Mouse (Mus musculus): Measurements from ENCODE around the gene Zmynd12.
A peak's percentile ranks its signal among the peaks of the same experiment; 100 is the strongest.

Gene Zmynd12

DNA sequence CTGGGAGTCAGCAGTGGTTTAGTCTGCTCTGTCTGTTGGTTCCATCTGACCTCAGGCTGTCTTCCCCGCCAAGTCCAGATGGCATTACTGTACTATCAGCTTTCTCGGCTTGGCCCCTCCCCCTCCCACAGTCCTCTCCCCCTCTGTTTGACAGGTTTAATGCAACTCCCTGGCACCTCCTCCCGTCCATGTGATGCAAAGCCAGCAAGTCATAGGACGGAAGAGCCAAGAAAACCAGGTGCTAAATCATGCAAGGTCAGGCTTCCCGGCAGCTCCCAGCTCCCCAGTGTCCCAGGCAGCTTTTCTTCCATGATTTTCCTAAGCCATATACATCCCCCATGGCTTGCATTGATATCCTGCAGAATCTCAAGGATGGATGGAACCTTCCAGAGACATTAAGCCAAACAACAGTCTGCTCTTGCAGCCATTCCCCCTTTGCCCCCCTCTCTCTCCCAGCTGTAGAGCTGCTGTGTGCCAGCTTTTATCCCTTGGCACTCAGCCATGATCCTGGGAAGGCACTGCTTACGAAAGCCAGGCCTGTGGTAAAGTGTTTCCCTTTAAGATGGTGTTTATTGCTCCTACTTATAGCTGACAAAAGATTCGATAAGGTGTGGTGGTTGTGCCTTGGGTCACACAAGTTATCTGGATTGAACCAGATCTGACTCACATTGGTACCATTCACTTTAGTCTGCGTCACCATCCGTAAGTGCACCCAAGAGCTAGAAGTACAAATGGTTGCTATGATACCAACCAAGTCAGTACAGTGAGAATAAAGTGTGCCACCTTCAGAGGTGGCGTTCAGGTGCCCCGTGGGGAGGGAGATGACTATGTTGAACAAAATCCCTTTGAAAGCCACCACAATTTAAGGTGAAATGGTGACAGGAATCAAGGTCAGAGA lies 40.5 kb downstream of the Zmynd12 start:
- no peak for DNase-seq (ENCODE audit: low read depth, low spot score)
- H3K36me3 ChIP-seq (ENCODE audit: control insufficient read depth, insufficient read depth, low read length, poor library complexity, severe bottlenecking) = no peaks in the 10 kb centered on the region
- no peaks in the 10 kb centered on the region for H3K27me3 ChIP-seq (ENCODE audit: control insufficient read depth, insufficient read depth, low read length, poor library complexity, severe bottlenecking)

DNA sequence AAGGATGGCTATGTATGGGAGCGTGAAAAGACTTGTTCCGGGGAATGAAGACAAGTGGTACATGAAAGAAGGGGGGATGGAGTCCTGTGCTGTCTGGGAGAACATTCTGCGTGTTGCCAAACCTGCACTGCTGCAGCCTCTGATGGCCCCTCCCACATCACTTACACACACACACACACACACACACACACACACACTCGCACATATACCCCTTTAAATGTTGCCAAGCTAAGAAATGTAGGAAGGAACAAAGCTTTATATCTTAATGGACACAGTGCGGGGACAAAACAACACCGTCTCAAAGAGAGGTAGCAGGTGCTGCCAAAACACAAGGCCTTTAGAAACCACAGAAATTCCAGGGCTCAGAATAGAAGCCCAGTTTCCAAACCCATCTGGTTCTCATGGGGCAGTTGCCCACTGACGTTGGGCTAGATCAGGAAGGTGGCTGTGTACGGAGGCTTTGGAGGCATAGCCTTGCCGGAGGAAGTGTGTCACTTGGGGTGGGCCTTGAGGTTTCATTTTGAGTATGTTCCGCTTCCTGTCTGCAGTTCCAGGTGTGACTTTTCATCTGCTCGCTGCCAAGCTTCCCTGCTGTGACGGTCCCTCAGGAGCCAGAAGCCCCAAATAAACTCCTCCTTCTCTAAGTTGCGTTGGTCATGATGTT lies 41.3 kb downstream of the Zmynd12 start:
- peak; percentile 82 for DNase-seq (ENCODE audit: low read depth, low spot score)
- Histone ChIP-seq H3K27me3 (ENCODE audit: control insufficient read depth, insufficient read depth, low read length, poor library complexity, severe bottlenecking) (no peaks in the 10 kb centered on the region), H3K36me3 (ENCODE audit: control insufficient read depth, insufficient read depth, low read length, poor library complexity, severe bottlenecking) (no peaks in the 10 kb centered on the region)

DNA sequence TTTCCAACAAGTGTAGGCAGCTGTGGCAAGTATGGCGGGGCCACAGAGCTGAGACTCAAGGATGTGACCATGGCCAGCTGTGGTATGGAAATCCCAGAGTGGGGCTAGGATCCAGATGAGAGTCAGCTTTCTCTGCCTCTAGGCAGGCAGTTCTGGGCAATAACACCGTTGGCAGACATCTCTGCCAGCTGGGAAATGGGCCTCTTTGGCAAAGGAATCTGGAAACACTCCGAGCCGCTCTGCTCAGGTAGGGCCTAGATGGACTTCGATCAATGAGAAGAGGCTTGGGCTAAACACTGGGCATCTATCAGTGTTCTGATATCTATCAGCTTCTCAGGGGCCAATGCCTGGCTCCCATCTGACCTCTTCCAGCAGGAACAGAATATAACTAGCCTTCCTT lies 43.2 kb downstream of the Zmynd12 start:
- Histone ChIP-seq H3K36me3 (ENCODE audit: control insufficient read depth, insufficient read depth, low read length, poor library complexity, severe bottlenecking) (no peaks in the 10 kb centered on the region), H3K27me3 (ENCODE audit: control insufficient read depth, insufficient read depth, low read length, poor library complexity, severe bottlenecking) (no peaks in the 10 kb centered on the region)
- DNase-seq (ENCODE audit: low read depth, low spot score) = no peak

DNA sequence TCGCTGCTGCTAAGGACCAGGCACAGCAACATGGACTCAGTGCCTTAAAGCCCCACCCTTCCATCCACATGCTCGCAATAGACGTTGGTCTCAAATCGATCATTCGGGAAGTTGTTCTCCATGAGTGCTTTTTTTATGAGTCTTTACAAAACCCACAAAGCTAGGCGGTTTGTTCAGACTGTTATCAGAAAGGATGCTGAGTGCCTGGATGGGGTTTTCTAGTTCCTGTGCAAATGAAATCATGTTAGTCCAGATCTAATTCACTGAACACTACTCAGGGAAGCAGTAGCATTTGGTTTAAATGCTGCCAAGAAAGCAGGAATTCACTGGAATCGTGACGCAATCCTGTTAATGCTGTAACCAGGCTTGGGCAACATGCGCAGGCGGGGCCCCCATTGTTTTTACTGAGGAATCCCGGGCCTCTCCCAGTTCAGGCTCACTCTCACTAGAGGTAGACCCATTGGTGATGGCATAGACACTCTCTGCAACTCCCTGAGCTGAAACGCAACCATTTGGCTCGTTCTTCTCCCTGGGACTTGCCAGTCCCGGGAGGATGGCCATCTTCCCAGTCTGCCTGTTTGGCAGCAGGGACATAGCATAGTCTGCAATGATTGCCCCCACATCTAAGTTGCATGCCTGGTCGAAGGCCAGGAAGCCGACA lies 45.2 kb downstream of the Zmynd12 start:
- Histone ChIP-seq H3K27me3 (ENCODE audit: control insufficient read depth, insufficient read depth, low read length, poor library complexity, severe bottlenecking) (no peaks in the 10 kb centered on the region), H3K36me3 (ENCODE audit: control insufficient read depth, insufficient read depth, low read length, poor library complexity, severe bottlenecking) (no peaks in the 10 kb centered on the region)
- DNase-seq (ENCODE audit: low read depth, low spot score) = no peak

DNA sequence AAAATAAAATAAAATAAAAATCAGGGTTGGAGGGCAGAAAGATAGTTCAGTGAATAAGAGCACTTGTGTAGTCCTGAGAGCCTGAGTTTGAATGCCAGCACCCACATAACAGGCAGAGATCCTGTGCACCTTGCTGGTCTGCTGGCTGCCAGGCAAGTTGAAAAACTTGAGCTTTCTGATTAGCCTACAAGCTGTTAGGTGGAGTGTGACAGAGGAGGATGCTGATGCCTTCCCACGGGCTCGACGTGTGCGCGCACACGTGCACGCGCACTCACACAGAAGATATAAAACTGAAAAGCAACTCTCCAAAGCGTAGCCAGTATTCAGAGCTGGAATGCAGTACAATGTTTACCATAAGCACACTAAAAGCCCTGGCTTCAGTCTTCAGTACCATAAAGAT lies 49.9 kb downstream of the Zmynd12 start:
- no peaks in the 10 kb centered on the region for H3K36me3 ChIP-seq (ENCODE audit: control insufficient read depth, insufficient read depth, low read length, poor library complexity, severe bottlenecking)
- H3K27me3 ChIP-seq (ENCODE audit: control insufficient read depth, insufficient read depth, low read length, poor library complexity, severe bottlenecking) = no peaks in the 10 kb centered on the region
- no peak for DNase-seq (ENCODE audit: low read depth, low spot score)

DNA sequence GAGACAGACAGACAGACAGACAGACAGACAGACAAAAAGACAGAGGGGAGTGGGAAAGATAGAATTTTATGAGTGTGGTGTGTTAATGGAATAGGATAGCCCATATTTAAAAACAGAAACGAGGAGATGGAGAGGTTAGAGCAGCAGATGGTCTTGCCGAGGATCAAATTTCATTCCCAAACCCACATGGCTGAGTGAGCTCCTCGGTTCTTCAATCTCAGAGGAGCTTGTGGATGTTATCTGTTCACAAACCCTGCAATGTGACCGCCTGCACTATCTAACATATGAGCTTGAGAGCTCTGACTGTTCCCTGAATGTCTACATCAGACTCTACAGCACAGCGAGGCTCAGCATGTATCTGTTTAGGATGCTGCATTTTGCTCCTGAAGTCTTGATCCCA lies 50.5 kb downstream of the Zmynd12 start:
- Histone ChIP-seq H3K36me3 (ENCODE audit: control insufficient read depth, insufficient read depth, low read length, poor library complexity, severe bottlenecking) (no peaks in the 10 kb centered on the region), H3K27me3 (ENCODE audit: control insufficient read depth, insufficient read depth, low read length, poor library complexity, severe bottlenecking) (no peaks in the 10 kb centered on the region)
- no peak for DNase-seq (ENCODE audit: low read depth, low spot score)

DNA sequence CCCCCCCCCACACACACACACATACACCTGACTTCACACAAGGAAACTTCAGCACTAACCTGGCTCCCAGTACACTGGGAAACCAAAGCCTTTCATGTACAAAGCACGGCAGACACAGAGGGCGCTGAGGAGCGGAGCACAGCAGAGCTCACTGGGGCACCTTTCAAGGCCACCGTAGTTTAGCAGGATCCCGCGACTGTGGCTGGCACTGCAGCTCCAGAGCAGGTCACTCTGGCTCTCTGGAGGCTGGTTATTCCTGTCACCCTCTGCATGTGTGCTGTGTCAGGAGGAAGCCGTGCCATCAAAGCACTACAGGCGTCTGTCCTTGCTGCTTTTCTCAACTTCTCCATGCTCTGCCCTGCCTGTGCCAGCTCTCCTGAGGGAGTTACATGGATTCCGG lies 60.4 kb downstream of the Zmynd12 start:
- H3K36me3 ChIP-seq (ENCODE audit: control insufficient read depth, insufficient read depth, low read length, poor library complexity, severe bottlenecking) = no peaks in the 10 kb centered on the region
- H3K27me3 ChIP-seq (ENCODE audit: control insufficient read depth, insufficient read depth, low read length, poor library complexity, severe bottlenecking) = no peaks in the 10 kb centered on the region
- no peak for DNase-seq (ENCODE audit: low read depth, low spot score)

DNA sequence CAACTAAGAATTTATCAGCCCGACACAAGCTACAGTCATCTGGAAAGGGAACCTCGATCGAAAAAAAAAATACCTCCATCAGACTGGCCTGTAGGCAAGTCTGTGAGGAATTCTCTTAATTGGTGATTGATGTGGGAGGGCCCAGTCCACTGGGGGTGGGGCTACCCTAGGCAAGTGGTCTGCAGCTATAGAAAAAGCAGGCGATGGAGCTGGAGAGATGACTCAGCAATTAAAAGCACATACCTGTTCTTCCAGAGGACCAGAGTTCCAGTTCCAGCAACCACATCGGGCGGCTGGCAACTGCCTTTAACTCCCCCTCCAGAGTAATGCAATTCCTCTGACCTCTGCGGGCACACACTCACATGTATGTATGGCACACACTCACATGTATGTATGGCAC lies 62.3 kb downstream of the Zmynd12 start:
- H3K36me3 ChIP-seq (ENCODE audit: control insufficient read depth, insufficient read depth, low read length, poor library complexity, severe bottlenecking) = no peaks in the 10 kb centered on the region
- DNase-seq (ENCODE audit: low read depth, low spot score) = no peak
- no peaks in the 10 kb centered on the region for H3K27me3 ChIP-seq (ENCODE audit: control insufficient read depth, insufficient read depth, low read length, poor library complexity, severe bottlenecking)

DNA sequence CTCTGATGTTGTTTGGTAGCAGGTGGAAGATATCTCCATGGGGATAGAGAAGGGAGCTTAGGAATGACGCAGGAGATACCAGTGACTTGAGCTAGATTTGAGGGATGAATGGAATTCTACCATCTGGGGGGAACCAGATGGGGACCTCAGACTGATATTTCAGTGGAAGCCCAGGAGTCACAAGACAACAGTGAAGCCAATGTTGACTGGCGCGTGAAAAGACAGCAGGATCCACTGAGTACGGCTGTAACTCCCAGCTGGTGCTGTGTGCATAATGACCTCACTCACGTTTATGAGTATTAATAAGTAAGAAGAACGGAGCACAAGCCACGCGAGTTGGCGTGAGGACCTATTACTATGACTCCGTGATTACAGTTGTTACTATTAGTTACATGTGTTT lies 67.1 kb downstream of the Zmynd12 start:
- no peak for DNase-seq (ENCODE audit: low read depth, low spot score)
- Histone ChIP-seq H3K36me3 (ENCODE audit: control insufficient read depth, insufficient read depth, low read length, poor library complexity, severe bottlenecking) (no peaks in the 10 kb centered on the region), H3K27me3 (ENCODE audit: control insufficient read depth, insufficient read depth, low read length, poor library complexity, severe bottlenecking) (no peaks in the 10 kb centered on the region)

DNA sequence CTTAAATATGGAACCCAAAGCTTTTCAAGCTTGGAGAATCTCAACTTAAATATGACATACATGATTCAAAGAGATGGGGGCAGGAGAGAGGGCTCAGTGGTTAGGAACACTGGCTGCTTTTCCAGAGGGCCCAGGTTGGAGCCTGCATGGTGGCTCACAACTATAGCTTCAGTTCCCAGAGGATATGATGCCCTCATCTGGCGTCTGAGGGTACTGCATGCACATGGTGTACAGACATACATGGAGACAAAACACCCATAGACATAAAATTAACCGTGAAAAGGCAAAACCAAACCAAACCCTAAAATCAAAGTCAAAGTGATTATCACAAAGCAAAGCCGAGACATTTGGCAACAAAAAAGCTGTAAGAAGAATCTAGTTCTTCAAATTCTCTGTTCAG lies 68.2 kb downstream of the Zmynd12 start:
- peak; percentile 32 for DNase-seq (ENCODE audit: low read depth, low spot score)
- no peaks in the 10 kb centered on the region for H3K36me3 ChIP-seq (ENCODE audit: control insufficient read depth, insufficient read depth, low read length, poor library complexity, severe bottlenecking)
- no peaks in the 10 kb centered on the region for H3K27me3 ChIP-seq (ENCODE audit: control insufficient read depth, insufficient read depth, low read length, poor library complexity, severe bottlenecking)

DNA sequence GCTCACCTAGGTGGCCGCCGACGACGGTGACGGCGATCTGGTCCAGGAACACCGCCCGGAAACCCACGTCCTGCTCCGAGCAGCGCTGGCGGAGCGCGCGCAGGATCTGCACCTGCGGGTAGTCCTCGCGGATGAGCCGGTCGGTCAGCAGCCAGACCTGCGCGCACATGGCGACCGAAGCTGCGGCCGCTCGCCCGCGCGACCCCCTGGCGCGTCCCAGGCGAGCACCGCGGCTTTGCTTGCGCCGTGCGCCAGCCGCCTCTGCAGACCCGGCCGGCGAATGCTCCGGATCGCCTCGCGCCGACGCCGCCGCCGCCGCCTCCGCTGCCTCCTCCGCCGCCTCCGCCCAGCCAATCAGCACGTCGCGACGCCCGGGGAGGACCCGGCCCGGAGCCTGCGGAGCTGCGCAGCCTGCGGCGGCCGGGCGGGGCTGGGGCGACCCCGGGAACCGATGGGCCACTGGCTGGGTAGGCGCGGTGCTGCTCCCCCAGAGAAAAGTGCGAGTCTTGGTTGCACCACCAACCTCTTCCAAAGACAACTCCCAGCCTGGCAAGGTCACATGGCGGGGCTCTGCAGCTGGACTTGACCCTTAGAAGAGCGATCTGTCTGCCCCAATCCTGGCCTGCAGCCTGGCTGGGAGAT lies 69.8 kb downstream of the Zmynd12 start, which contains the start of gene Rimkla:
TSS of gene Rimkla (minus strand) at position 338 of the 642 bp plus-strand sequence.
- Histone ChIP-seq H3K27me3 (ENCODE audit: control insufficient read depth, insufficient read depth, low read length, poor library complexity, severe bottlenecking) (no peaks in the 10 kb centered on the region), H3K36me3 (ENCODE audit: control insufficient read depth, insufficient read depth, low read length, poor library complexity, severe bottlenecking) (no peaks in the 10 kb centered on the region)
- DNase-seq (ENCODE audit: low read depth, low spot score) = peak; percentile 14

DNA sequence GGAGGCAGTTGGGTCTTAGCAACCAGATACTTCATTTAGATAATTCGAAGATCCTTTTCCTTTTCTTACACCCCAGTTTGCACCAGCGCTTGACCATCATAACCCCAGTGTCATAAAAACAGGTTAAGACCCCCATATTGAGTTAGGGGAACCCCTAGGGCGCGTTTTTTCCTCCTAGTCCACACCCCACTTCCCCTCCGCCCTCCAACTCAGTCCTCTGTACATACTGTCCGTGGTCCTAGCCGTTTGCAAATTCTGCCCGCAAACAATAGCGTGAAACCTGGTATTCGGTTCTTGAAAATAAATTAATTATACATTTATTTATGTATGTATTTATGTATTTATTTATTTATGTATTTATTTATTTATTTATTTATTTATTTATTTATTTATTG lies 70.3 kb downstream of the Zmynd12 start:
- no peak for DNase-seq (ENCODE audit: low read depth, low spot score)
- no peaks in the 10 kb centered on the region for H3K27me3 ChIP-seq (ENCODE audit: control insufficient read depth, insufficient read depth, low read length, poor library complexity, severe bottlenecking)
- no peaks in the 10 kb centered on the region for H3K36me3 ChIP-seq (ENCODE audit: control insufficient read depth, insufficient read depth, low read length, poor library complexity, severe bottlenecking)

DNA sequence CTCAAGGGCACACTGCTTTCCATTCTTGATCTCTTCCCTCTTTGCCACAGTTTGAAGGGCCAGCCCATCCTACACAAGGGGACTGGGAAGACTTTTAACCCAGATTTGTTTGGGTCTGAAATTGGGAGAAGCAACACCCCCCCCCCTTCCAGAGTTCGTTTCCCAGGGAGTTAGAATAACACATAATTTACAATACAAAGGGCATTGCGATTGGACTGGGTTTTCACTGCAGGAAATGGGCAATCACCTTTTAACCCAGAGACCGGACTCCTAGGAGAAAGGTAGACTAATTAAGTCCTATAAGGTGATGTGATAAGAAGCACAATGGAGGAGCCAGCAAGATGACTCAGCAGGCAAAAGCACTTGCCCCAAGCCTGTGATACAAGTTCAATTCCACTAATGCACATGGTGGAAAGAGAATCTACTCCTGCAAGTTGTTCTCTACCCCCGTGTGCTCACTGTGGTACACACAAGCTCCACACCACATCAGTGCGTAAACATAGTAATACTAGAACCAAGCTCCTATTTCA lies 75.8 kb downstream of the Zmynd12 start:
- DNase-seq (ENCODE audit: low read depth, low spot score) = no peak
- H3K36me3 ChIP-seq (ENCODE audit: control insufficient read depth, insufficient read depth, low read length, poor library complexity, severe bottlenecking) = no peaks in the 10 kb centered on the region
- no peaks in the 10 kb centered on the region for H3K27me3 ChIP-seq (ENCODE audit: control insufficient read depth, insufficient read depth, low read length, poor library complexity, severe bottlenecking)

DNA sequence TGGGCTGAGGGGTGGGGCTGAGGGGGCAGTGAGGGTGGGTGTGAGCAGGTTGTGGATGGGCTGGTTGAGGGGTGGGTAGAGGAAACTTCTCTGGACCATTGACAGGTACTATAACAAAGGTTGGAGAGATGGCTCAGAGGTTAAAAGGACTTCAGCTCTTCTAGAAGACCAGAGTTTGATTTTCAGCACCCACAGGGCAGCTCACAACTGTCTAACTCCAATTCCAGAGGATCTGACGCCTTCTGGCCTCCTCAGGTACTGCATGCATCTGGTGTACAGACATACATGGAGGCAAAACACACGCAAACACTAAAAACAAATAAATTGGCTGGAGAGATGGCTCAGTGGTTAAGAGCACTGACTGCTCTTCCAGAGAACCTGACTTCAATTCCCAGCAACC lies 89.0 kb downstream of the Zmynd12 start:
- Histone ChIP-seq H3K27me3 (ENCODE audit: control insufficient read depth, insufficient read depth, low read length, poor library complexity, severe bottlenecking) (no peaks in the 10 kb centered on the region; the same call in 1 of the 2 replicates), H3K36me3 (ENCODE audit: control insufficient read depth, insufficient read depth, low read length, poor library complexity, severe bottlenecking) (no peaks in the 10 kb centered on the region)
- DNase-seq (ENCODE audit: low read depth, low spot score) = peak; percentile 11
